Mouse (Mus musculus) embryonic facial prominence, embryonic 14.5 days (tissue): ENCODE measurements around the gene Ccr1l1. TPM values are rescaled to one million over a fixed set of nuclear protein-coding genes. Genes with fewer than 3 reads are reported as not detected.
"Not testable (repeated sequence)": the region's sequence is repeated elsewhere in the genome, so short reads cannot be mapped to it uniquely, and the experiment has no call there.

Experiments used
- ATAC-seq: fragments of 200-750 bp; cut with Nextera tagmentation; 2 replicates; pipeline ENCODE4 v1.8.0; 2017; ENCODE audit warnings: low read depth, moderate number of reproducible peaks, moderate TSS enrichment
- DNase-seq: peaks from one replicate; pipeline ENCODE4 v3.0.0-alpha.2; 2015; ENCODE audit warnings: low spot score
- H3K27ac ChIP-seq: fragments of 300-500 bp; sonication (generic); replicated peaks from 2 replicates; pipeline ENCODE4 v1.5.1; 2014; ENCODE audit warnings: low read depth, mild to moderate bottlenecking, low read length, moderate library complexity
- H3K27me3 ChIP-seq: fragments of 300-500 bp; sonication (generic); replicated peaks from 2 replicates; pipeline ENCODE4 v1.6.1; 2014; ENCODE audit warnings: low read length; ENCODE audit not compliant: control insufficient read depth, insufficient read depth
- H3K36me3 ChIP-seq: fragments of 300-500 bp; sonication (generic); 2 replicates; pipeline ENCODE4 v1.6.1; 2014; ENCODE audit warnings: low read length, mixed read lengths; ENCODE audit not compliant: control insufficient read depth, insufficient read depth
- H3K4me1 ChIP-seq: fragments of 300-500 bp; sonication (generic); 2 replicates; pipeline ENCODE4 v1.6.1; 2014; ENCODE audit warnings: antibody characterized with exemption, low read length; ENCODE audit not compliant: control insufficient read depth, insufficient read depth
- H3K4me2 ChIP-seq: fragments of 300-500 bp; sonication (generic); 2 replicates; pipeline ENCODE4 v1.6.1; 2014; ENCODE audit warnings: low read depth, mild to moderate bottlenecking, low read length, moderate library complexity, mixed read lengths
- H3K4me3 ChIP-seq: fragments of 300-500 bp; sonication (generic); 2 replicates; pipeline ENCODE4 v1.5.1; 2014; ENCODE audit warnings: low read depth, mild to moderate bottlenecking, low read length
- H3K9ac ChIP-seq: fragments of 300-500 bp; sonication (generic); 2 replicates; pipeline ENCODE4 v1.6.1; 2014; ENCODE audit warnings: low read depth, mild to moderate bottlenecking, low read length, moderate library complexity, mixed read lengths
- H3K9me3 ChIP-seq: fragments of 300-500 bp; sonication (generic); 2 replicates; pipeline ENCODE4 v1.6.1; 2016; ENCODE audit warnings: low read length; ENCODE audit not compliant: control insufficient read depth
- WGBS: fragments of 180-500 bp; shearing (Covaris S2); extraction: QIAGEN DNeasy Blood & Tissue Kit; methylation state at CpG from one replicate; pipeline ENCODE4 v1.1.7; 2014; 5-methylcytosine and 5-hydroxymethylcytosine counted together
- polyA plus RNA-seq: library from polyadenylated mRNA; unstranded; fragments of >200 nt; fragmentation: Nextera tagmentation; extraction: Ambion mirVana; gene quantifications from 2 replicates; pipeline ENCODE4 v1.2.1, GENCODE M21; 2014

Ccr1l1 gene
- polyA plus RNA-seq, 1 experiment from 2014 or later = not detected

GRCm38 (mm10) chr9:123975630-123976029 lies 2.6 kb downstream of the Ccr1l1 start:
- Histone ChIP-seq H3K27me3 (no peaks in the 10 kb centered on the region), H3K4me2 (no peak overlapping the region), H3K9me3 (no peaks in the 10 kb centered on the region), H3K4me1 (no peaks in the 10 kb centered on the region), H3K36me3 (no peaks in the 10 kb centered on the region), H3K4me3 (no peak overlapping the region), H3K27ac (no peak overlapping the region), H3K9ac (no peak overlapping the region)
- ATAC-seq (no peak), DNase-seq (no peak)
- 64% methylated on average over 2 of the region's 2 CpGs for WGBS

GRCm38 (mm10) chr9:123968290-123968912 lies 9.8 kb downstream of the Ccr1l1 start, which contains the start of gene Ccr1:
Ccr1 (minus strand) TSS chr9:123968692.
- Histone ChIP-seq H3K4me2 (no peak within 1 kb of the TSS), H3K4me3 (no peak within 1 kb of the TSS), H3K27me3 (no peaks in the 10 kb centered on the region), H3K27ac (no peak within 1 kb of the TSS), H3K9ac (no peak within 1 kb of the TSS), H3K4me1 (no peaks in the 10 kb centered on the region), H3K9me3 (no peaks in the 10 kb centered on the region), H3K36me3 (no peaks in the 10 kb centered on the region)
- no peak for DNase-seq
- ATAC-seq = no peak
- 79% methylated on average over 1 of the region's 1 CpGs for WGBS

- not testable (repeated sequence) for H3K4me3 ChIP-seq, ATAC-seq, H3K36me3 ChIP-seq
Observed at GRCm38 (mm10) chr9:123966858-123967495, 11.2 kb downstream of the Ccr1l1 start.

GRCm38 (mm10) chr9:123964776-123965175 lies 13.4 kb downstream of the Ccr1l1 start:
- H3K9me3 ChIP-seq = no peaks in the 10 kb centered on the region
- ATAC-seq = no peak

More at GRCm38 (mm10) chr9:123966858-123967495, 11.2 kb downstream of the Ccr1l1 start:
- H3K9ac ChIP-seq, H3K4me1 ChIP-seq, H3K27me3 ChIP-seq, H3K27ac ChIP-seq, H3K4me2 ChIP-seq, DNase-seq, H3K9me3 ChIP-seq: not testable (repeated sequence)
- WGBS = 82% methylated on average over 1 of the region's 4 CpGs

GRCm38 (mm10) chr9:123960161-123960560 lies 18.0 kb downstream of the Ccr1l1 start:
- Histone ChIP-seq H3K4me2 (no peak overlapping the region), H3K4me3 (no peak overlapping the region), H3K27me3 (no peaks in the 10 kb centered on the region), H3K27ac (no peak overlapping the region), H3K36me3 (no peaks in the 10 kb centered on the region), H3K4me1 (no peaks in the 10 kb centered on the region), H3K9me3 (no peaks in the 10 kb centered on the region), H3K9ac (no peak overlapping the region)
- ATAC-seq (no peak), DNase-seq (no peak)
- 87% methylated on average over 1 of the region's 1 CpGs for WGBS

More at GRCm38 (mm10) chr9:123964776-123965175, 13.4 kb downstream of the Ccr1l1 start:
- Histone ChIP-seq H3K4me1 (no peaks in the 10 kb centered on the region), H3K27me3 (no peaks in the 10 kb centered on the region), H3K4me3 (no peak overlapping the region), H3K27ac (no peak overlapping the region), H3K36me3 (no peaks in the 10 kb centered on the region), H3K4me2 (no peak overlapping the region), H3K9ac (no peak overlapping the region)
- DNase-seq = no peak
- 78% methylated on average over 3 of the region's 3 CpGs for WGBS

GRCm38 (mm10) chr9:123957911-123958413 lies 20.2 kb downstream of the Ccr1l1 start:
- 68% methylated on average over 3 of the region's 3 CpGs for WGBS

GRCm38 (mm10) chr9:123956892-123957291 lies 21.3 kb downstream of the Ccr1l1 start:
- Histone ChIP-seq H3K27ac (no peak overlapping the region), H3K9ac (no peak overlapping the region), H3K27me3 (no peaks in the 10 kb centered on the region), H3K9me3 (no peaks in the 10 kb centered on the region), H3K4me1 (no peaks in the 10 kb centered on the region), H3K4me2 (no peak overlapping the region), H3K4me3 (no peak overlapping the region), H3K36me3 (no peaks in the 10 kb centered on the region)
- no peak for ATAC-seq
- WGBS = 73% methylated on average over 1 of the region's 1 CpGs
- DNase-seq = no peak

More at GRCm38 (mm10) chr9:123957911-123958413, 20.2 kb downstream of the Ccr1l1 start:
- H3K4me3 ChIP-seq = no peak overlapping the region
- no peak overlapping the region for H3K9ac ChIP-seq
- H3K4me2 ChIP-seq = no peak overlapping the region
- no peaks in the 10 kb centered on the region for H3K36me3 ChIP-seq
- no peaks in the 10 kb centered on the region for H3K27me3 ChIP-seq
- no peak overlapping the region for H3K27ac ChIP-seq
- no peaks in the 10 kb centered on the region for H3K4me1 ChIP-seq
- H3K9me3 ChIP-seq = no peaks in the 10 kb centered on the region
- ATAC-seq (no peak), DNase-seq (no peak)

- Histone ChIP-seq H3K4me2 (no peak overlapping the region), H3K36me3 (no peaks in the 10 kb centered on the region), H3K4me3 (no peak overlapping the region), H3K27ac (no peak overlapping the region), H3K9me3 (no peaks in the 10 kb centered on the region), H3K27me3 (no peaks in the 10 kb centered on the region), H3K9ac (no peak overlapping the region), H3K4me1 (no peaks in the 10 kb centered on the region)
- no peak for ATAC-seq
- no peak for DNase-seq
- WGBS = 78% methylated on average over 2 of the region's 2 CpGs
Observed at GRCm38 (mm10) chr9:123953551-123953950, 24.7 kb downstream of the Ccr1l1 start.
